Mouse (Mus musculus): ENCODE data around the gene Tnfrsf9.
A peak's percentile ranks its signal among the peaks of the same experiment; 100 is the strongest.

DNA sequence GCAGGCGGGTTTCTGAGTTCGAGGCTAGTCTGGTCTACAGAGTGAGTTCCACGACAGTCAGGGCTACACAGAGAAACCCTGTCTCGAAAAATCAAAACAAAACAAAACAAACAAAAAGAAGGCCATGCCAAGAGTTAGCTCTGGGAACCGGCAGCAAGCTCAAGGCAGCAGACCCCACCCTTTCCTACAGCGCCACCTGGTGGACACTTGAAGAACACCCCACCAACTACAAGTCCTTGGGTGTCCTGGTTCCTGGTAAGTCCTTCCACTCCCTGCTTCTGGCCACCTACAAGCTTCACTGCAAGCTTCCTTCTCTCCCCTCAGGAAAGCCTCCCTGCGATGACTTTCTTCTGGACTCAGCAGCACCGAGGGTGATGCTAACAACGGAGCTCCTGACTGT is 12.7 kb upstream of the Tnfrsf9 start:
- TF ChIP-seq CTCF (IDR thresholded peaks at IDR 0.05): peak; percentile 90
- no peak for TF ChIP-seq EP300 (IDR thresholded peaks at IDR 0.05)
